Mouse (Mus musculus): ENCODE data around the gene Ifnlr1. TPM values are rescaled to one million over a fixed set of nuclear protein-coding genes. Genes with fewer than 3 reads are reported as not detected.
"Not testable (repeated sequence)": the region's sequence is repeated elsewhere in the genome, so short reads cannot be mapped to it uniquely, and the experiment has no call there.

Gene Ifnlr1
- polyA plus RNA-seq (2017; shearing (Covaris generic)), result under 1 TPM in 1 of 2 experiments, not detected in 1; 0.08 TPM

DNA sequence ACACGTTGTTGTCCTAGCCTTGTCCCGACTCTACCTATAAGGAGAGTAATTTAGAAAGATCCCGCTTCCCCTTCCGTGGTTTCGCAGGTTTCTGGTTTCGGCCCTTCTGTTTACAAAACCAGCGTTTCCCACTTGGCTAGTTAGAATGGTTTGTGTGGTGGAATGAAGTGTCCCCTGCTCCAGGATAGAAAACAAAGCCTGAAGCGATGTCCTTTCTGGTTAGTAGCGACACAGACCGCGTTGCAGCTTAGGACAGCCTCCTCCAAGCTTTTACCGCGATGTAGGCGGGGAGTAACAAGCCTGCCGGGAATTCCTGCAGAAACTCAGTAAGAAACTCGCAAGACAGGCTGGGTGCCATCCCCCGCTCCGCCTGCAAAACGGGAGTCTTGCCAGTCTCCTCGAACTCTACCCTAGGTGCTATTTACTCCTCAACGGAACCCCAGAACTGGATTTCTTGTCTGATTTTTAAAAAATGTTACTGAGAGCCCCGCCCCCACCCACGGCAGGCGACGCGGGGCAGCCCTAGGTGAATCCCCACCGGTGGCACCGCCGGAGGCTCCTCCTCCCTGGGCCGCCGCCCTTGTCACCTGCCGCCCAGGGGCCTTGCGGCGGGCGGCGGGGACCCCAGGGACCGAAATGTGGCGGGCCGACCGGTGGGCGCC is at the start of gene Ifnlr1:
TSS of gene Ifnlr1 (plus strand) at position 382 of the 662 bp plus-strand sequence.
- ATAC-seq, result peak; percentile 23

DNA sequence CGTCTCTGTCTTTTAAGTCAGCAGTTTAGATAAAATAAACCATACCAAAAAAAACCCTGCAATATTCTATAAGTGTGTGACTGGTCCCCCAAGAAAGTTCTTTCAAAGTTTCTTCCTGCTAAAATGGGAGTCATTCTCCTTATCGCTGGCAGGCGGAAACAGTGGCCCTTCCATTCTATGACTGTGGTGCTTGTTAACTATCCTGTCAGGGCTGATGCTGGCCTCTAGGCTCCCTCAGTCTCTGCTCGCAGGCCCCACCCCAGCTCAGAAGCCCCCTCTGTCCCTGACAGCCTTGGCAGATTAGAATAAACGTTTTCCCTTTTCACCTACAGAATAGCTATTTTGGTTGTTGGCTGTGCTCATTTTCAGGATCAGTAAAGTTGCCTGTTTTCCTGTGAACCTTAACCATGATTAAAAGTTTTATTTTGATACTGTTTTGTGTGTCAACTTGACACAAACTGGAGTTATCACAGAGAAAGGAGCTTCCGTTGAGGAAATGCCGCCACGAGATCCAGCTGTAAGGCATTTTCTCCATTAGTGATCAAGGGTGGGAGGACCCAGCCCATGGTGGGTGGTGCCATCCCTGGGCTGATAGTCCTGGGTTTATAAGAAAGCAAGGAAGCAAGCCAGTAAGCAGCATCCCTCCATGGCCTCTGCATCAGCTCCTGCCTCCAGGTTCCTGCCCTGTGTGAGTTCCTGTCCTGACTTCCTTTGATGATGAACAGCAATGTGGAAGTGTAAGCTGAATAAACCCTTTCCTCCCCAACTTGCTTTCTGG is 44.6 kb upstream of the Ifnlr1 start:
- not testable (repeated sequence) for ATAC-seq

DNA sequence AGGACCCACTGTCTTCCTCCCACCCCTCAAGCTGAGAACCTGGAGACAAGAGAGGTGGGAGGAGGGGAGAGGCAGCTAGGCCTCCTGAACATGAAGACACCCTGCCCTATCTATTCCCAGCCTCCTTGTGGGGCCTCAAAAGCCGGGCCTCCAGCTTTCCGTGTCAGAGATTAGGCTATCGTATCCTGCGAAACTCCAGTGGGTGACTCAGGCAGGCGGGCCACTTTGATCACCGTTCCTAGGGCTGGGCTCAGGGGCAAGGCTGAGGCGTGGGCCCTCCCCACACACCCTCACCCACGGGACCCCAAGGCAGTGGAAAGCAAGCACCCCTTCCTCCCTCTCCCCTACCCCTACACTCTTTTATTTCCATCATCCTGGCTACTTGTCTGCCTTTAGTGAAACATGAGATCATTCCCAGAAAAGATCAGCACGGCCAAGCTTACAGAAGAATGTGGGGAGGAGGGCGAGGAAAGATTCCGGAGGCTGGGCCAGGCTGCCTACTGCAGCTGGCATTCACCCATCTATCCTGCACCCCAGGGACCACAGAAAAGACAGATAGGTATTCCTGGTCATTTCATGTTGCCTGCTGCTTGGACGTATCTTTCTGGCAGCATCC is 41.0 kb upstream of the Ifnlr1 start:
- ATAC-seq, result no peak

DNA sequence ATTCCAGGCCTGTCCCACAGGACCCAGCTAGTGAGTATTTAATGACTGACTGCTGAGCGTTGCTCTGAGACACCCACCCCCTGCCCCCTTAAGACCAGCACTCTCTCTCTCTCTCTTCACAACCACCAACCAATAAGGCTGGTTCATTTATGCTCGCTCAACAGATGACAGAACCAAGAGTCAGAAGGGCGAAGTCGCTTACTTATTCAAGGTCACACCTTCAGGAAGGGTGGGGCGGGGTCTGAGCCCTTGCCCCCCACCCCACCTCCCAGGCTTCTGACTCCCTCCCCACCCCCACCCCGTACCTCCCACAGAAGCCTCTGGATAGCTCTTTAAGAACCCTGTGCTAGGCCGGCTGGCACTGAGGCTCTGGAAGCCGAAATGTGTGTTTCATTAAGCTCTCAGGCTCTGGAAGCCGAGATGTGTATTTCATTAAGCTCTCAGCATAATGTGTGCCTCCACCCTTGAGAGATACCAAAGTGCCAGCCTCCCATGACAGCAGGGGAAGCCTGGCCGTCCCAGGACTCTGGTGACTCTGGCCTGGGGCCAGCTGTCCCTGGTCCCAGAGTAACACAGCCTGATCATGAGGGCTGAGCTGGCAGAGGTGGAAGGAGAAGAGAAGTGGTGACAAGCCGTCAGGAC is 33.0 kb upstream of the Ifnlr1 start:
- no peak for ATAC-seq

DNA sequence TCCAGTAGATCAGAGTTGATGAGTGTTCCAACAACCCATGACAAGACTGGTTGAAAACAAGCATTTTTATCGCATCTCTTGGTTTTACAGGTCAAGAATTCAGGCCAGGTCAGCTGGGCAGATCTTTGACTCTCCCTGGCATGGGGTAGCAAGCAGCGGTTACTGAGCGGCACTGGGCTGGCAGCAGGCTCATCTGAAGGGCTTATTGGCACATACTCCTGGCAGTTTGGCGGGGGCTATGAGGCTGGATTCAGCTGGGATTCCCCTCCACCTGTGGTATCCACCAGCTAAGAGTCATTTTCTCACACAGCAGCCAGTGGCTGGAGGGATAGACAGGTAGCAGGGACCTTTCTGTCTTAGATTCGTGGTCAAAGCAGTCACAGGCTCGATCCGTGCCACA is 32.1 kb upstream of the Ifnlr1 start:
- no peak for ATAC-seq

DNA sequence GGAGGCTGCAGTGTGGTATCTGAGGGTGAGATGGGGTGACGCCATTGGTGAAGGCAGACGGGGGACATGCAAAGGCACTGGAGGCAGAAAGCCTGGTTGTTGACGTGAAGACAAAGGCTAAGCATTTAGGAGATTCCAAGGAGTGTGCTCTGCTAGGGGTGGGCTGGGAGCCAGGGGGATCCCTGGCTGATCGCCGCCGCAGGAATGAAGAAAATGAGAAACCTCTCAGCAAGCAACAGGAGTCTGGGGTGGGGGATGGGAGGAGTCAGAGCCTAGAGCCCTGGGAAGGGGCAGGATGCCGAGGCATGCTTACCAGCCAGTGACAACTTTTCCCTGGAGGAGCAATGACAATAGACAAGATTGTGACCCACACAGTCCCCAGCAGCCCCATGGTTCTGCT is 30.6 kb upstream of the Ifnlr1 start:
- no peak for ATAC-seq

DNA sequence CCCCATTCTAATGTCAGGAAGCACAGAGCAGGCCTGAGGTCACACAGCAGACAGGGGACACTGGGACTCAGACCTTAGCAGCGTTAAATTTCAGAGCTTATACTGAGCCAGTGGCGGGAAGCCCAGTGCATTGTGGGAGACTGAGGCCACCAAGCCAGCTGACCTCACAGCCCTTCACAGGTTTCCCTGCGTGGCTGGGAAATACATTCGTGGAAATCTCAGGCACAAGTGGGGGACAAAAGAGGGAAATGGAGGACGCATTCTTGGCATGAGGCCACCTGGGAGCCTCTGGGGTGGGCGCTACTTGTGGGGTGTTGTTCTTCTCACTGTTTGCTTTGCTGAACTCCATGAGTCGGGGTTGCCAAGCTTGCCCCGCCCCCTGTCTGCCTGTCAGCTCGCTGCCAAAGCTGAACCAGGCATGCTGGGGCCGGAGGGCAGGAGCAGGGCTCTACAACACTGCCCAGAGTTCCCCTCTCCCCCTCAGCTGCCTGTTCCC is 29.9 kb upstream of the Ifnlr1 start:
- ATAC-seq, result no peak

DNA sequence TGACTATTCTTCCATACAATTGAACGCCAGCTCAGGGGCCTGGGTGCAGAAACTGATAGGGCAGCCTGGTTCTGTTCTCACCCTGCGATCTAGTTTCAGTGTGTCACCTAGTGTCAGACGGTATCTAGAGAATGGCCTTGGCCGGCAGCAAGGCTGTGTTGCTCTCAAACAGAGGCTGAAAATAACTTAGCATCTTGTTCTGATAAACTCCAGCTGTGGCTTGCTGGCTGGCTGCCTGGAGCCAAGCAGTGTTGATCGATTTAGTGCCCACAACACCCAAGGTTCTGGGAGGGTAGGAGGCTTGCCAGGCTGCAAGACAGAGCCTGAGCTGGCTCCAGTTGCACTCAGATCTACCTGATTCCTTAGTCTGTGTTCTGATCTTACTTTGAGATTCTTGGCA is 27.6 kb upstream of the Ifnlr1 start:
- no peak for ATAC-seq

DNA sequence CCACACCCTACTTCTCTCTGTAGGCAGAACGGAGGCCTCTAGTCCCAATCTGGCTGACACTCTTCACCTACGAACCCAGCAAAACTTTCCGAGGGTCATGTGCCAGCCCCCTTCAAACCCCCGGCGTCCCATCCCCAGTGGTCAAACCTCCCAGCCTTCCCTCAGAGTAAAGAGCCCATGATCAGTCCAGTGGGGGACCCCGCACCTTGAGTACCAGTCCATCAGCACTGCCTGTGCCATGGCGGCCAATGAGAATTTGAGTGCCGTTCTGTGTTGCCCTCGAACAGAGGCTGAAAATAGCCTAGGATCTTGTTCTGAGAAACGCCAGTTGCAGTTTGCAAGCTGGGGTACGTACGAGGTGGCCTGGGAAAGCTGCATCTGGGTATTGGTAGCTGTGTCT is 27.2 kb upstream of the Ifnlr1 start:
- ATAC-seq, result no peak

DNA sequence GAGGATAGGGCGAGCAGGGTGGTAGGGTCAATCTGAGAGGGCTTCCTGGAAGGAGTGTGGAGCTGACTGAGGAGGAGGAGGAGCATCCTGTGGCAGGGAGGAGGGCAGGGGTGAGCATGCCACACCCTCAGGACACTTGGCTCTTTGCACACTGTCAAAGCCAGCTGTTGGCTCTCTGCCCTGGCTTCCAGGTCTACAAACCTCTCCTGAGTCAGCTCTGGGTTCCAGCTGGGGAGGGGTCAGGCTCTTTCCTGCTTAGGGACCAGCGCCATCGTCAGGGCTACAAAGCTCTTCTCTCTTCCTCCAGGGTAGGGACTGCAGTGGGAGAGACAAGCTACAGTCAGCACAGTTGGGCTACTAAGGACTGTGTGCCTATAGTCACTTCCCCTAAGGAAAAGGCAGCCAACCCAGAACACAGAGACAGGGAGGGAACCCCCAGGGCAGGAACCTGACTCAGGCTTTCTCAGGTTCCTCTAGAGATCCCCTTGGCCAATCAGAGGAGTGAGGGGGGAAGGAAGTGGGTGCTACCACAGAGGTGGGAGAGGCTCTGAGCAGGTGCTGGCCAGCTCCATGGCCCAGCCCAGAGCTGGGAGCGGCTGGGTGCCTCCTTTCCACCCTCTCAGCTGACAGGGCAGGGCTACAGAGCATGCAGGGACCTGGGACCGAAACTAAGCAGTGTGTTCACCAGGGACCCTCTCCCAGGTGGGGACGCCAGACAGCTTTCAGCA is 24.8 kb upstream of the Ifnlr1 start:
- no peak for ATAC-seq

DNA sequence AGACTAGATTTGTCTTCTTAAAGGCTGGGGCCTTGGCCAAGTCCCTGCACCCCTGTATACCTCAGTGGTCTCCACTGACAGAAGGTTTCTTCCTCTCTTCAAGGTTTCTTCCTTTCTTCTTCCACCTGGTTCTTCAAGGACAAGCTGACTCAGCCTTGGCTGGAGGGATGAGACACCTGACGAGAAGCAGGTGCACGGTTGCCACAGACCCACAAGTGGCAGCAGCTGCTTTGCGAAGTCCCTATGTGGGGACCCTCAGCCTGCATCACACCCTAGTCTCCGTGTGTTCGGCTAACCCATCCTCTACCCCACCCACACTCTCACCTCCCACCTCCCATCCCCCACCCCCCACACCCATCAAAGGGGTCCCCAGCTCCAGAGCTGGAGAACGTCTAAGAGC is 24.1 kb upstream of the Ifnlr1 start:
- no peak for ATAC-seq

DNA sequence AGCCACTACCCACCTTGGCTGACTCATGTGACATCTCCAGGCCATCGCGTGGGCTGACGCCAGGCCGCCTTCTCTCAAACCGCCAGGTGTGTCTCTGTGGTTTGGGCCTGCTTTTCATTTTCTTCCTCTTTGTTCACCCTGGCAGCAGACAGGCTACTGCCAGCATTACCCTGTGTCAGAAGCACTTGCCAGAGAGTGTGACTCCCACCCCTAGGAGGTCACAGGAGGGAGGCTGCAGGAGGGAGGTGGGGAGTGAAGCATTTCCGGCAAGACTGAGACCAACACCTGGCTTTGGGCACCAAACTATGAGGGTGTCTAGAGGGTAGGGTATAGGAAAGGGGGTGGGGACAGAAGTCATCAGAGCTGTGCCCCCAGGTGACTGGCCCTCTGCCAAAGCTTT is 21.4 kb upstream of the Ifnlr1 start:
- no peak for ATAC-seq

DNA sequence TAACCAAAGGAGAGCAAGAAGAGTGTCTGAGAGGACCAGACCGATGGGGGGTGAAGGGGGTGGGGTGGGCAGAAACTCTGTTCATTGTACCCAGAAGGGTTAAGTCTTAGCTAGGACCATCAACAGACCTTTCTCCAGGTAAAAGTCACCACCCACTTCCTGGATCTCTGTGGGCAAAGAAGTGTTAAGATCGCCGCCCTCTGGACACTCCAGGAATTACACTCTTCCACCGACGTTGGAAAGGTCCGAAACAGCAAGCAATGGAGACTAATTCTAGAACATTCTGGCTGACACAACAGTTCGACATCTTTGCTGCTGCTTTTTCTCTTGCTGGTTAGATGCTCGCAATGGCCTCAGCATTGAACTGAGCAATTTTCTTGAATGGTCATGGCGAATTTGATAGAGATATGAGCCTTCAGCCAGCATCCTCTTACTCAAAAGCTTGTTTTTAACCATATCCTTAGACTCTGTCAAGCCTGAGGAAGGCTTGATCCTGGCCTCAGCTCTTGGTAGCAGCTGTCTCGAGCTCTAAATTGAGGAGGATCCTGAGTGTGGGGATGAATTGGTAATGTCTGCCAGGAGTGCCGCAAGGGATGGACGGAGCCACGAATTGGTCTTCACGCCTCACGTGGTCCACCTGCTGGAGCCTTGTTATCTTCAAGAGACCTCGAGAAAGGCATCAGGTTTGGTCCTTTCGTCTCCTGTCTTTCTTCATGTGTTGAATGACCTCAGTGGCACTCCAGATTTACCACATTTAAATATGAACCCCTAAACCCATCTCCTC is 19.7 kb upstream of the Ifnlr1 start:
- ATAC-seq, result no peak

DNA sequence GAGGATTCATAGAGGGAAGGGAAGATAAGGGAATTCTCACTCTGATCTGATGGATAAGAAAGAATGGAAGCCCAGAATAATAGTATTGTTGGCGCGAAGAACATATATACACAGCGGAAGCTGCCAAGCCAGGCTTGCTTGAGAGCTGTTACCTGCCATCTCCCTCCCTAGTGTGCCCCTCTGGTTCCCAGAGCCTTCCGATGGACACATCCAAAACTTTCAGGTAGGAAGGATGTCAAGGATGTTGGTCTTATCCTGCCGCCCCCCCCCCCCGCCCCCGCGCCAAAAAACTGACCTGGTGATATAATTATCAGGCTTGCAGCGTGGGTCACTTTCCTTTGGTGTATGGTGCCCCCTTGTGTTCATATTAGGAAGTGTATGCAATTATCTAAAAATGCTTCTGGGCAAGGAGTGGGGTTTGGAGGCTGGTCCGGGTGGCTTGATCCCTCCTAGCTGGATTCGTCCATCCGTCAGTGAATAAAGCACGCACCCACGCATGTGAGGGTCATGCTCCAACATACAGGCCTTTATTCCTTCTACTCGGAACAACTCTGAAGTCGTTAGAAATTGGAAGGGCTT is 18.7 kb upstream of the Ifnlr1 start:
- no peak for ATAC-seq

DNA sequence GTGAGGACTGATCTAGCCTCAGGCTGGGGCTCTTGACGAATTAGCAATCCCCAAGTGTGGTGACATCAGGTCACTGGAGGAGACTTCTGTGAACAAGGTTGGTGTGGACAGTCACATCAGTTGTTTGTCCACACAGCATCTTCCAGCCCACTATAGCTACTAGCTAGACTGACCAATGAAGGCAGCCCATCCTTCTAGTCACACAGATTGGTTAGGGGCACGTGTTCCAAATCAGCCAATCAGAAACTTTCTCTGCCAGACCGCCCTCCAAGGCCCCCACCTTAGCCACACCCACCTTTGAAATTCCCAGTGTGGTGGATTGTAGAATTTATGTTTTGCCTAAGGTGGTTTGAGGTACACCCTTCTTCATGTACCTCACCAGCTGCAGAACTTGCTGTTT is 12.6 kb upstream of the Ifnlr1 start:
- ATAC-seq, result no peak

DNA sequence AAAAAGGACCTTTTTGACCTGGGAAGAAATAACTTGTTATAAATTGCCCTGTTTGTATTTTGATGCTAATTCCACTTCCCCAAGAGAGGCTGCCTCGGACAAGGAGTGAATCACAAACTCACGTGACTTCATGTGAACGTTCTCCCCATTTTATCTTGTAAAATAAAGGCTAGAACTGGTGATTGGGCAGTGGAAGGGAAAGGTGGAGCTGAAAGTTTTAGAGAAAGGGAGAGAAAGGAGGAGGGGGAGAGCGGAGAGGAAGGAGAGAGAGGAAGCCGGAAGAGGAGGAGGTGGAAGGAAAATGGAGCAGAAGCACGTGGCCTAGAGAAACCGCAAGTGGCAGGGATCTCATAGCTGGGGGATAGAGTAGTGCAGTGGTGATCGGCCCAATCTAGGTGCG is 11.1 kb upstream of the Ifnlr1 start:
- ATAC-seq, result no peak

DNA sequence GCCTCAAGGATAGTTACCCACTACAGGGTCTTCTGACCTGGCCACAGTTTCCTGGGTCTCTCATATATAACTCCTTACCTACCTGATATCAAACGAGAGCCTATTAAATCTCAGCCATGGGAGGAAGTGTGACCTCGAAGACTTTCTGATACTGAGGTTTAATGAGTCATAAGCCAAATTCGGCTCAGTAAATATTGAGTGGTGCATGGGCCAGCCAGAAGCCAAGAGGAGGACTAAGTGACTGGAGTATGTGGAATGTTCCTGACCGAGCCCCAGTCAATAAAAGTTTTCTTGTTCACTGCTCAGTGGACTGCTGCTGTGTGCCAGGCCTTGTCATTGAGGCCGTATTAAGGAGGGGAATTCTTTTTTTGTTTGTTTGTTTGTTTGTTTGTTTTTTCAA is 9.6 kb upstream of the Ifnlr1 start:
- ATAC-seq, result no peak

DNA sequence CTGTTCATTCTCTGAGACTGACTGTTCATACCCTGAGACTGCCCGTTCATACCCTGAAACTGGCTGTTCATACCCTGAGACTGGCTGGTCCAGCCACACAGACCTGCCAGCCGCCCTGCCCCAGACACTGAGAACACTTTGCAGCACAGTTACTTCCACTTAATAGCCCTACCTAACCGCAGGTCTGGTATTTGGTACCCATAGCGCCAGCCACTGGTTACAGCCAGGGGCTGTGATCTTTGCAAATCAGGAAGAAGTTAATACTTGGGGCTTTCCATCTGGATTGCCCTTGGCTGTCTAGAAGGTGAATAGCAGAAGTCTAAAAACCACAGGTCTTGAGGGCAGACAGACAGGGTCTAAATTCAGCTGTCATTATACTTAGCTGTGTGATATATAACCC is 6.8 kb upstream of the Ifnlr1 start:
- no peak for ATAC-seq

DNA sequence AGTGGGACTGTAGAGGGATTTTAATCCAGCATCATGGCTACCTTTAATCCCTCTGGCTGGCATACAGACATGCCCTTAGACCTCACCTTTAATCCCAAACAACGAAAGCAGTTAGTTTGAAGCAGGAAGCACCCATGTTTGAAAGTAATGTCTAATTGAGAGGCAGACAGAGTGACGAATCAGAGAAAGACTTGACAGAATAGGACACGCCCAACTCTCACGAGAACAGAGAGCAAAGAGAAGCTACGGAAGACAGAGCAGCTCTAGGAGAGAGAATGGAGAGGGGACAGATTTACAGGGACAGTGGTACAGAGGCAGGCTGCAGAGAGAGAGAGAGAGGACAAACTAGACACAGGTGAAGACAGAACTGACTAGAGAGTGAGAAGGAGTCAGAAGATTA is 4.3 kb upstream of the Ifnlr1 start:
- ATAC-seq, result no peak

DNA sequence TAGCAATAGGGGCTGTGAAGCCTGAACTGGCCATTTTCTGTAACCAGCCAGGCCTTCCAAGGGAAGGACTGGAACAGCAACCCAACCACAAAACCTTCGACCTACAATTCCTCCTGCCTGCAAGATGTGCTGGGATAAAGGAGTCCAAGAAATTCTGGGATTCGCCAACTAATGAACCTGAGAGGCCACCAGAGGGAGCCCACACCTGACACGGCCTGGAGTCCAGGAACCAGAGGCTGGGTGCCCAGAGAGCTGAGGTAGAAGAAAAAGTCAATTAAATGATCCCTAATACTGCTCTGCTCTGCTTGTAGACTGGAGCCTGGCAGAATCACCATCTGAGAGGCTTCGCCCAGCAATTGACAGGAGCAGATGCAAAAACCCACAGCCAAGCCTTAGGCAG is 2.5 kb upstream of the Ifnlr1 start:
- no peak for ATAC-seq

DNA sequence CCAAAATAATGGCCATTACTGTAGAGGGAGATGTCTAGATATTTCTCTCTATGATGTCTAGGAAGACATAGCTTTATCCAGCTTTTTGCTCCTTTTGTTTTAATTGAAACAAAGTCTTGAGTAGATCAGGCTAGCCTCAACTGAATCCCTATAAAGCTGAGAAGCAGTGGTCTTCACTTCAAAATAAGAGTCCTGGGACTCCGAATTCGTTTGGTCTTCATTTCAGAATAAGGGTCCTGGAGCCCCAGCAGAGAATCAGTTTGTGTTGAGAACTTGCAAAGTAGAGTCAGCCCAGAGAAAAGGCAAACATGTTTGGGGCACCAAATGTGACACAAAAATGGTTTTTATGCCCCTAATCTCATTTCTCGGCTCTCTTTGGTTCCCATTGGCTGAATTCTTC is 1.4 kb upstream of the Ifnlr1 start:
- ATAC-seq, result no peak
